Mouse (Mus musculus): ENCODE results near the gene Mdga1.

DNA sequence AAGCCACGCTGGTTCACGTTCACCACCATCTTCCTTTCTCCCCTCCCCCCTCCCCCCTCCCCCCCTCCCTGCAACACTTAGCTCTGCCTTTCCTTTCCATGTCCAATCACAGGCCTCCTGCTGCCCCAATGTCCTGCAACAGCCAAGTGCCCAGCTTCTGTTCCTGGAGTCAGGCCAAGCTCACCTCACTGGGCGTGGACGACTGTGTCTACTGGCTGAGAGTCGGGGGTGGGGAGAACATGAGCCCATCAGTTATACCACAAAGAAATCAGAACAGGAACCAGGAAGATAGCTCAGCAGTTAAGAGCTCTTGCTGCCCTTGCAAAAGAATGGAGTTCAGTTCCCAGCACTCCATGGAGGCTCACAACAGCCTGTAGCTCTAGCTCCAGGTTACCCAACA, 15.6 kb downstream of the Mdga1 start:
- TF ChIP-seq CTCF (IDR thresholded peaks at IDR 0.05; ENCODE audit: low read depth, low read length) = no peak
- no peak for TF ChIP-seq GATA1 (IDR thresholded peaks at IDR 0.05; ENCODE audit: borderline replicate concordance, low read length)
